Mouse (Mus musculus) erythroblast, embryonic 14.5 days (primary cell): ENCODE measurements around the gene Golga7b.

Source experiments
- GATA1 ChIP-seq: IDR thresholded peaks from 2 replicates; pipeline ENCODE4 v1.6.1; 2012; ENCODE audit warnings: low read length, inconsistent platforms, mixed read lengths
- TAL1 ChIP-seq: IDR thresholded peaks from 3 replicates; pipeline ENCODE4 v1.6.1; 2012; ENCODE audit warnings: low read length, inconsistent platforms, mixed read lengths

- TF ChIP-seq GATA1, result no peak
- TF ChIP-seq TAL1, result no peak
Observed at GRCm38 (mm10) chr19:42304506-42304905, 57.1 kb downstream of the Golga7b start.
